Mouse (Mus musculus) embryonic fibroblast, embryonic 13.5 days (primary cell): ENCODE measurements around the gene Trpc7.

Source experiments
- CTCF ChIP-seq: IDR thresholded peaks from 2 replicates; pipeline ENCODE4 v1.5.1; 2011; ENCODE audit warnings: mild to moderate bottlenecking, control low read depth, low read length, moderate library complexity, borderline replicate concordance; ENCODE audit not compliant: insufficient read depth
- POLR2A ChIP-seq: IDR thresholded peaks from 2 replicates; pipeline ENCODE4 v1.6.1; 2011; ENCODE audit warnings: low read depth, mild to moderate bottlenecking, control low read depth, low read length, moderate library complexity

DNA sequence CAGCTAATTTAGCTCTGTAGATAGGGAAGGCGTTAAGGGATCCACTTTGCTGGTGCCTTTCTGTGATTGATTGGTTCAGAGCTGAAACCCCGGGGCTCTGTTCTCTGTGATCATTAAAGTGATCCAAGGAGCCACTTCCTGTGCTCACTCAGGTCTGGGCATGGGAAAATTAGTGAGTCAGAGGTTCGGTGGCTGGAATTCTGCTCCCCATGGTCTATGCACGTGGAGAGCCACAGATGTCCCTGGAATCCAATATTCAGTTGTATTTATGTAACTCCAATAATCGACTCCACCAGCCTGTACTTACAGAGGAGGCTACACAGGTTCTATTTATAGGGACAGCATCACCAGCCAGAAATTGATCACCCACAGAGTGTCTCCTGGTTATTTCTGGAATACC, 129.6 kb downstream of the Trpc7 start:
- no peak for TF ChIP-seq CTCF
- TF ChIP-seq POLR2A = no peak
